Mouse (Mus musculus): ENCODE data around the gene Pou3f1.

Gene Pou3f1

DNA sequence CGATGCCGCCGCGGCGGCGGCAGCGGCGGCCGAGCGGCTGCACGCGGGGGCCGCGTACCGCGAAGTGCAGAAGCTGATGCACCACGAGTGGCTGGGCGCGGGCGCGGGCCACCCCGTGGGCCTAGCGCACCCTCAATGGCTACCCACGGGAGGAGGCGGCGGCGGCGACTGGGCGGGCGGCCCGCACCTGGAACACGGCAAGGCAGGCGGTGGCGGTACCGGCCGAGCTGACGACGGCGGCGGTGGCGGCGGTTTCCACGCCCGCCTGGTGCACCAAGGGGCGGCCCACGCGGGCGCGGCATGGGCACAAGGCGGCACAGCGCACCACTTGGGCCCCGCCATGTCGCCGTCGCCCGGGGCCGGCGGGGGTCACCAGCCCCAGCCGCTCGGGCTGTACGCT, 1.2 kb downstream of the Pou3f1 start:
- DNase-seq (ENCODE audit: low spot score): no peak

DNA sequence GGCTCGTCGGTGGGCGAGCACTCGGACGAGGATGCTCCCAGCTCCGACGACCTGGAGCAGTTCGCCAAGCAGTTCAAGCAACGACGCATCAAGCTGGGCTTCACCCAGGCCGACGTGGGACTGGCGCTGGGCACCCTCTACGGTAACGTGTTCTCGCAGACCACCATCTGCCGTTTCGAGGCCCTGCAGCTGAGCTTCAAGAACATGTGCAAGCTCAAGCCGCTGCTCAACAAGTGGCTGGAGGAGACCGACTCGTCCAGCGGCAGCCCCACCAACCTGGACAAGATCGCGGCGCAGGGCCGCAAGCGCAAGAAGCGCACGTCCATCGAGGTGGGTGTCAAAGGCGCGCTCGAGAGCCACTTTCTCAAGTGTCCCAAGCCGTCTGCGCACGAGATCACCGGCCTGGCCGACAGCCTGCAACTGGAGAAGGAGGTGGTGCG, 1.8 kb downstream of the Pou3f1 start:
- DNase-seq (ENCODE audit: low spot score): no peak

DNA sequence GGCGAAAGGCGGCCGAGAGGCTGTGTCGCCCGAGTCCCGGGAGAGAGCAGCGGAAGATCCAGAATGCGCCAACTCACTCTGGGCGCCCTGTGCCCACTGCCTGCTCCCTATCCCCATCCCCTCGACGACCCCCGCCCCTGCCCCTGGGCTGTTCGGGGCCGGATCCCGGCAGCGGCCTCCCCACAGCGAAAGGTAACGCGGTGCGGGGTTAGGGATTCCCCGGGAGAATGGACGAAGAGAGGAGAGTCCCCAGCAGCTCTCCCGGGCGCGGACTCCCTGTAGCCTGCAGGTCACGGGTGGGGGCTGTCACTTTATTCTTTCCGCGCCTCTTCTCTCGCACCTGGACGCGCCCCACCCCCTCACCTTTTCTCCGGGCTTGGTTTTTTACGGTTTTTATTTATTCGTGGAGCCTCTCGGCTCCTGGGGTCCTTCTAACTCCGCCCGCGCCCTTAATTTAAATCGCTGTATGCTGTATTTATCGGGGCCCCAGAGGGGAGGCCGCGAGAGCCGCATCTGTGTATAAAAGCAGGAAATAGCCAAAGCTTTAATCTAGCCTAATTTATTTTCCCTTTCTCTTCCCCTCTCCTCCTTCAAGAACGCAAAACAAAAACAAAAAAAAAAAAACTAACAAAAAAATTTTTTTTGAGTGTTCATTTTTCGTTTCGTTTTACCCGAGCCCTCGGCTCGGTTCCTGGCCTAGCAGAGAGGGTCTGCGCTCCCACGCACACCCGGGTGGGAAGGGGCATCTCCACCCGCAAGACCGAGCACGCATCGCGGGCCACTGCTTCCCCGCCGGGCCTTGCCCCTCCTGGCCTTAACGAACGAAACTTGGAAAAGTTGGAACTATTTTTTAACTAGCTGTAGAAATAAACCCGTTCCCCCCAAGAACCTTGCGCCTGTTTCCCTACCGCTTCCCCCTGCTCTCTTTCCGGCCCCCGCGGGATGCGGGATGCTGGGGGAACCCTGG, 2.9 kb downstream of the Pou3f1 start:
- DNase-seq (ENCODE audit: low spot score): no peak

DNA sequence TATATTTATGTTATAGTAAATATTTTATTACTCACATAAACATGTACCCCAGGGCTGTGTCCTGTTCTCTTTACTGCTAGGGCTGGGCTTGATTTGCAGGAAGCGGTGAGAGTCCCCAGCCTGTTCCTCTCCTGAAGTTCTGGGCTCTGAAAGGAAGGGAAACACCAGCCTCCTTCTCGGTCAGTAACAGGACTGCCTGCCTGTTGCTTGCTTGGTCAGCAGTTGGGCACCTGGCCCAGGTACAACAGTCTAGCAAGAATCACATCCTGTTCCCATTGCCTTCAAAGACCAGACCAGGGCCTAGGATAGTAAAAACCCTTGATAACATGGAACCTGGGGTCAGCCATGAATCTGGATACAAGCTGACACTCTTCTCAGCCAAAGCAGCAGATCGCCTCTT, 4.0 kb downstream of the Pou3f1 start:
- no peak for DNase-seq (ENCODE audit: low spot score)

DNA sequence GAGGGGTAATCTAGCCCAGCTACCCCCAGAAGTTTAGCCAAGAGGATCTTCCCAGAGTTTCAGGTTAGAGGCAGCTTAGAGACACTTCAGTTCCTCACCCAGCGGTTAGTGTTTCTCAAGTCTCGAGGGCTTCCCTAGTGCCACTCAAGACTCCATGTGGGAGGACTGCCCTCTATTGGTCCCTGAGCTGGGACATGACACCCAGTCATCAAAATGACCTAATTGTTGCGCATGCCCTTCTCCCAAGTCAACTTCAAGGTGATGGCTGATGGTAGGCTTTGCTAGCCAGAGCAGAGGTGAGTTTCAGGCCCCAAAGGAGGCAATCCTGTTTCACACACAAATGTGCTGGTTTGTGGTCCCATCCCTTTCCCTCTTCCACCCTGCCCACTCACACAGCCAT, 6.4 kb downstream of the Pou3f1 start:
- no peak for DNase-seq (ENCODE audit: low spot score)

DNA sequence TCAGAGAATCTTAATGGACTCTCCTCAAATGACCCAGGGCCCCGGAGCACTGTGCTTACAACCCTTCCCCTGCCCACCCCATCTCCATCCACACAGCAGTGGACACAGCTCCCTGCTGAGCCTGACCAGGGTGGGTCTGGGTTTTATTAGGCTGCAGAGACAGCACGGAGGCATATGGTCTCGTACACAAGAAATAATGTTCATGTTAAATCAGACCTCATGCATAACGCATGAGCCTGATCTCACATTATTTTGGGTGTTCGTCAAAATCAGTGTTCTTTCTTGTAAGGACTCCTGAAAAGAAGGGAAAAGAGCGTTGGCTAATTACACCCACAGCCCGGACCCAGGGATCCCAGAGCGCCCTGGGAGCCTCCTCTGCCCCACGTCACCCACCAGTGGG, 7.6 kb downstream of the Pou3f1 start:
- DNase-seq (ENCODE audit: low spot score): no peak

DNA sequence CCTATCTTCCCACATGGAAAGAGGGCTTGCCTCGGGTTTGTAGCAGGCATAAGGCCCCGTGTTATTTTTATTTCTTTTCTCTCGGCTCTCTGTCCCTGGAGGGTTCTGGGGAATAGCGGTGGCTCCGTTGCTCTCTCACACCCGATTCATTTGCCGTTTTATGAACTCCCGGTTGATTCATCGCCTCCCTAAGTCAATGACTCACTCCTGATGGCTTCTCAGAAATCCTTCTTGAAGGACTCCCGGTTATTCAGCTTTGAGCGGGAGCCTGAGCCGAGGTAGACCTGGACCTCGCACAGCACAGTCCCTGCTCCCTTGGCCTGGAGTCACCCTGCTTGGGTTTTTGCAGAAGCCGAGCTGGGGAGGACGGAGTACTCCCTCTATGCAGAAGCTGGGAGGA, 8.0 kb downstream of the Pou3f1 start:
- no peak for DNase-seq (ENCODE audit: low spot score)

DNA sequence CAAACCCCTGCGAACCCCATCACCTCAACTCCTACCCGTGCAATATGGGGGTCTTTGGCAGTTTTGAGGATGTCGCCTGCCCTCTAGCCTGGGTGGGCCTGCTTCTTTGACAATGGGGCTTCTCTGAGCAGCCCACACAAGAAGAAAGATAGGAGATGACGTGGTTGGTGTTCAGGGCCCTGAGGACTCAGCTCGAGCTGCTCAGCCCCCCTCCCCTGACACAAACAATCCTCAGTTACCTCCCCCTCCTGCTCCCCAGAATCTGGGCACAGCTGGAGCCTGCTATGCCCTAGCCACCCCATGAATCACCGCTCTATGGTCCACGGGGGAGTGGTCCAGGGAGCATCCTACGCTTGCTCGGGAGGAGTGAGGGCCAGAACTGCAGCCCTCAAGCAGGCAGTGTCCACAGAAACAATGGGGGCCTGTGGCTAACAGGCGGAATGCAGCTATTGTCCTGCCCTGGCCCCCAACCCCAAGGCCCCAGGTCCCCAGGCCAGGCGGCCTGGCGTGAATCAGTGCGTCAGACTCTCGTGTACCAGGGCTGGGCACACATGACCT, 10.9 kb downstream of the Pou3f1 start:
- no peak for DNase-seq (ENCODE audit: low spot score)

DNA sequence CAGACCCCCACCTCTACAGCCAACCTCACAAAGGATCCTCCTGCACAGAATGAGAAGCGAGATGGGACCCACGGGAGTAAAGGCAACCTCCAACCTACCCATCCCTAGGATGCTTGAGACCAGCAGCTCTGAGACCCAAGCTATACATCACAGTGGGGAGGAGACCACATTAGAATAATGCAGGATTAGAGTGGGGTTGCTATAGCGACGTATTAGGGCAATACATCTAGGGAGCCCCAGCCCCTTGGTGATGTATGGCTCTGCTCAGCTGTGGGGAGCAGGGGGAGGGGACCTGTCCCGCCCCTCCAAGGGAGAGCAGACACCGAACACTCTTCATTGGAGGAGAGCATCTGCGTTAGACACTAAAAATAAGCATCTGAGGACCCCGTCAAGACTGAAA, 11.5 kb downstream of the Pou3f1 start:
- DNase-seq (ENCODE audit: low spot score): no peak

DNA sequence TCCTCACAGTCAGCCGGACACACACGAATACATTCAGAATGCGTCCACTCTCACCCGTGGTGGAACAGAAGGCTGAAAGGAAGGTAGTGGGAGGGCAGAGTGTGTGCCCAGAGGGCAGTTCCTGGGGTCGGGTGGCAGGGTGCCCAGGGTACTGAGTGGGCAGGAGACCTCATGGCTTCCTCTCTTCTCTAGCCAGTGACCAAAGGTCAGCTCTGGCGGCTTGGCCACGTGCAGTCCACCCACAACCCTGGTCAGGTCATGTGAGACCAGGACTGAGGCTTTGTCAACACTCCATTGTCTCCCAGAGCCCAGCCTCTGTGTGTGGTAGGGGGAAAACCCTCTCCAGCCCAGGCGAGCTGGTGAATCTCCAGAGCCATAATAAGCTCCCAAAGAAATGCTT, 13.6 kb downstream of the Pou3f1 start:
- no peak for DNase-seq (ENCODE audit: low spot score)

DNA sequence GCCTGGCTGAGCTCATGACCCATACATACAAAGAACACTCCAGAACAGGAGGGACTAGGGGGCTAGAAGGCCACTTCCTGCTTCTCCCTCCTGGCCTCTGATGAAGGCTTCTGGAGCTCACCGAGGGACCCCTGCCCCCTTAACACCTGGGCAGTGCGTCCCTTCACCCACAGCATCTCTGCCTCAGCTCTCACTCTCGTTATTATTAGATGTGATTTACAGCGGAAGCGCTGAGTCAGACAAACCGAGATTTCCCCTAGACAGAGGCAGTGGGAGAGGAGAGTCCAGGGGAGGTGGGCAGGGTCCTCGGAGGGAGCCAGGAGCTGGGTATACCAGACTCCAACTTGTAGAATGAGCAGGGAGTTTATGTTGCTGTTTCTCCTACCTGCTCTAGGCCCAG, 15.0 kb downstream of the Pou3f1 start:
- DNase-seq (ENCODE audit: low spot score): no peak

DNA sequence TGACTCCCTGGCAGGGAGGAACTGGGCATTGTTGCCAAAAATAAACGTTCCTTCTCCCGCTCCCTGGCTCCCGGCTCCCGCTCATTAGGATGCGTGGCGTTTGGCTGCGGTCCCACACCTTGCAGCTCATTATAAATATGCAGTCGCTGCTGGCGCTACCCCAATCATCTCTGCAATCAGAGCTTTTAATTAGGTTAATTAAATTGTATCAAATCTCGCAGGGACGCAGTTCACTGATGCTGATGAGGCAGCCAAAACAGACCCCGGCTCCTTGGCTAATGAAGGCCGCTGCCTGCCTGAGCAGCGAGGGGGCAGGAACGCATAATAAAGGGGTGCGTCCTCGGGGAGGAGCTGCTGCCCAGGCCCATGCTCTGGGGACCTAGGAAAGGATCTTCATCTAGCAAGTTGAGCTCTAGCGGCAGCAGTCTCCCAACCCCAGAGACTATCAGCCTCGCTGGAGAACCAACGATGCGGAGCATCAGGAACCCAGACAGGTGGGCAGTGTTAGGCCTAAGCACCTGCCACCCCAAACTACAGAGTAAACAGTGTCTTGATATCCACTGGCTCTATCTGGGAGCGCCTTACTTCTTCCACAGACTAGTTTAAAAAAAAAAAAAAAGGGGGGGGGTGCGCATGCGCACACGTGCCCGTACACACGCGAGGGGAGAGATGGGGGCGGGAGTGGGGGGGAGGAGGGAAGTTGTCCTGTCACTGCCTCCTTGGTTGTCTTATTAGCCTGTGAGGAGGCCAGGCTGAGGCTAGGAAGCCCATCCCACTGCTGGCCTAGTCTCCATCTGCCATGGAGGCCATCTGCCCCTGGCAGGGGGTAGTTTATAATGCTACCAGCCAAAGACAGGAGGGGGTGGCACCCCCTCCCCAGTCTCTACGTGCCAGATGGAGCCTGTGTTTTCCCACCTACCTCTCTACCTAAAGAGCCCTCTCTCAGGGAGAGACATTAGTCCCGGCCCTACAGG, 16.0 kb downstream of the Pou3f1 start:
- no peak for DNase-seq (ENCODE audit: low spot score)

DNA sequence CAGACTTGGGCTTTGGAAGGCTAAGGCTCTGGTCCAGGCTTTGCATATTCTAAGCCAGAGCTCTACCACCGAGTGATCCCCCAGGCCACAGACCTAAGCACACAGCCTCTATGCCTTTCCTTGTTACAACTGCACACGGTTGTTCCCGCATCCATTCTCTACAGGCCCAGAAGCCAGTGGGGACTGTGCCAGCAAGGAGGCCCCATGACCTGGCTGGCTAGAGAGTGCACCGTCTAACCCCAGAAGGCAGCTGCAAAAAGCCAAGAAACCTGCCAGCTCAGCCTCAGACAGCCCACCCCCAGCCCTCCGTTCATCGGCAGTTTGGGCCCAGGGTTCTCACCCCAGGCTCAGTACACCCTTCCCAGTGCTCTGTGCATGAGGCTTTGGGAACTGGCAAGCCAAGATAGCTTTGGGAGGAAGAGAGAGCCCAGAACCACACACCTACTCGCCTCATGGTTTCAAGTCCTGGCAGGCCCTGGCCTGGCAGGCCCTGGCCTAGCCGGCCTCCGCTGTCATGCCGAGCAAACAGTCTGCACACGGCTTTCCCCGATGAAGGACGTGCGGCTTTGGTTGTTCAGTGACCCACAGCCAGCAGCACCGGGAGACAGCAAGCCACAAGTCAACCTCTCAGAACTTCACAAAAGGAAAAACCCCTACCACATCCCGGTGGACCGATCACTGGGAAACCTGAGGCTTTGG, 17.9 kb downstream of the Pou3f1 start:
- peak; percentile 19 for DNase-seq (ENCODE audit: low spot score)

DNA sequence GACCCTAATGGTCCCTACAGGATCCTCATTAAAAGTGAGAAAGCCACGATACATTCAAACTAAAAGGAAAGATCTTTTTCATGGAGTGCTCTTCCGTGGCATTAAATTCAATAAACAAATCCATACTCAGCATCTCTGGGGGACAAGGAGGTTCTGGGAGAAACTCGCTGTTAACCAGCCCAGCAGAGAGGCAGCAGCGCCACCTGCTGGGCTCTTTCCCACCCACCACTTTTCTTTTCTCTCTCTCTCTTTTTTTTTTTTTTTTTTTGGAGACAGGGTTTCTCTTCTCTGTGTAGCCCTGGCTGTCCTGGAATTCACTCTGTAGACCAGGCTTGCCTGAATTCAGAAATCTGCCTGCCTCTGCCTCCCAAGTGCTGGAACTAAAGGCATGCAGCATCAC, 18.4 kb downstream of the Pou3f1 start:
- peak; percentile 49 for DNase-seq (ENCODE audit: low spot score)

DNA sequence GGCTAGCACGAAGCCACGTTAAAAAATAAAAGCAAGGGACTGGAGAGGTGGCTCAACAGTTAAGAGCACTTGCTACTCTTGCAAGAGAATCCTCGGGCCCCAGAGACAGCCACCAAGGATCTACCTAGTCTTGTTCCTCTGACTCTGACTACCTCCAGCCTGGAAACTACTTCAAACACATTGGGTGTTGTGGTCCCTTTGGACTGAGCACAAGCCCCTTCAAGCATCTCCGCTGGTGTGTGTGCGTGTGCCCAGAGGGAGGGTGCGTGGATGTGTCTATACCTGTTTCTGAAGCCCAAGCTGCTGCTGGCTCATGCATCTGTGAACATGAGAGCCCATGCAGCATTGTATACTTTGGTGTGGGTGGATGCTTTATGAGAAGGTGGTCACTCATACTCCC, 19.4 kb downstream of the Pou3f1 start:
- no peak for DNase-seq (ENCODE audit: low spot score)

DNA sequence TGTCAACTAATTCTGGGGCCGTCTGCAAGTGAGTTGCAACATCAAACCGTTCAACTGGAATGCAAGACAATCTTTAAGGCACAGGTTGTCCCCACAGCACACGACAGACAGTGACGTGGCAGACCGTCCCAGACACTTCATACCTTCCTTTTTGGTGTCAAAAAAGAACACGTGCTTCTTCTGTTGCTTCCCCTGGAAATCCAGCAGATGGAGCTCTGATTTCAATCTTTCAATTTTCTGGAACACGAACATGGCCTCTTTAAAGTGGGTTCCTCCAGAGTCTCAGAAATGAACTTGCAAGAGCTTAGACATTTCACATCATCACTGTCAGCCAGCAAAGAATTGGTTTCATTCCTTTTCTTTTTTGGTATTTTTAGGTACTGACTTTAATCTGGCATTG, 25.7 kb downstream of the Pou3f1 start:
- DNase-seq (ENCODE audit: low spot score): no peak

DNA sequence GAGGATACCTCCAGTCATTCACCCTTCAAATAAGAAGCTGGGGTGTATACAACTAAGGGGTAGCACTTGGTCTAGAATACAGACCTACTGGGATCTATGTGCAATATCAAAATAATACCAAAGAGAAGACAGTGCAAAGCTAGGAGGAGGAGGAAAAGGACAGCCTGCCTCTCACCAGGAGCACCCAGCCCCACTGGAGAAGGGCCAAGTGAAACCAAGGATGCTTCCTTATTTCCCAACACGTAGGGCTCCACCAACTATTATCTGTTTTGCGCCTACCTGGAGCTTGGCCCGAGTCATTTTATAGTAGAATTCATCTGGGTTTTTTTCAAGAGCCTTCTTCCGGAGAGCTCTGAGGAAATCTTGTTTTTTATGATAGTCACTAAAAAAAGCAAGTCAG, 26.9 kb downstream of the Pou3f1 start:
- no peak for DNase-seq (ENCODE audit: low spot score)

DNA sequence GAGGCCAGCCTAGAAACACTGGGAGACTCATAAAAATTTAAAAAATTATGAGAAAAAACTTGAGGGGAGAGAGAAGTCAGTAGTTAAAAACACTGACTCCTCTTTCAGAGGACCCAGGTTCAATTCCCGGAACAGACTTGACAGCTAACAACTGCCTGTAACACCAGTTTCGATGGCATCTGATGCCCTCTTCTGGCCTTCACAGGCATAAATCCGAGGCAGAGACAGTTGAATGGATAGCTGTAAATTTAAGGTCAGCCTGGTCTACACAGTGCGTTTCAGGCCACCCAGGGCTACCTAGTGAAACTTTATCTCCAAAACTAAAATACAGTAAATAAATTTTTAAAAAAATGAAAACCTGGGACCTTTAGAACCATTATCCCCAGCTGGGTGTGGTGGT, 28.4 kb downstream of the Pou3f1 start:
- DNase-seq (ENCODE audit: low spot score): no peak

DNA sequence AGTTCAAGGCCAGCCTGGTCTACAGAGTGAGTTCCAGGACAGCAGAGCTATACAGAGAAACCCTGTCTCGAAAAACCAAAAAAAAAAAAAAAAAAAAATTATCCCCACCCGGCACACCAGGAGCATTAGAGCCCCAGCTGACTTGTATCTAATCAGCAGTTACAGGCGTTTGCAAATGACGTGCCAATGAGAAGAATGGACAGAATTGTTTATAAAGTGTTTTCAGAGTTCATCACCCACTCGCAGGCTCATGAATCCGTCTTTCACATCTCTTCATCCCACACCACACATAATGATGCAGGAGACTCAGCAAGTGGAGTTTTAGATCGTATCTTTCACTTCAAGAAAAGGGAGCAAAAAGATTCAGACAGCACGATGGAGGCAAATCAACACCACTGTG, 28.8 kb downstream of the Pou3f1 start:
- DNase-seq (ENCODE audit: low spot score): no peak

DNA sequence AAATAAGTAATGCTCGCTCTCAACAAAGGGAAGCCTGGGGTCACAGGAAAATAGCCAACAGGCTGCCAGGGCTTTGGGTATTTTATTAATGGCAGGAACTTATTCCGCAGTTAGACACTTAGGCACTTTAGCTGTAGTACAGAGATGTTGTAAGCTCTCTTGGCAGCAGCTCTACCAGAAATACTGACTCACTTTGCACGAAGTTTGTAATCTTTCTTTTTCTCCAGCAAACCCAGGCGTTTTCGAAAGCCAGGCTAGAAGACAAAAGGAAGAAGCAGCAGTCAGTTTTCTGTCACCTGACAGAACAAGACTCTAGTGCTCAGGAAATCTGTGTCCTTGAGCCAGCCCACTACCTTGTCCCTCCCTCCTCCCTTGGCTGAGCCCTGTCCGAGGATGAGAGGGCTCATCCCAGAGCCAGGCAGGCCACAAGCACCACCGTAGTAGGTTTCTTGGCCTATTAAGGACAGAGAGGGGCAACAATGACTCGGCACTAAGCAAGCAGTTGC, 29.3 kb downstream of the Pou3f1 start:
- no peak for DNase-seq (ENCODE audit: low spot score)

DNA sequence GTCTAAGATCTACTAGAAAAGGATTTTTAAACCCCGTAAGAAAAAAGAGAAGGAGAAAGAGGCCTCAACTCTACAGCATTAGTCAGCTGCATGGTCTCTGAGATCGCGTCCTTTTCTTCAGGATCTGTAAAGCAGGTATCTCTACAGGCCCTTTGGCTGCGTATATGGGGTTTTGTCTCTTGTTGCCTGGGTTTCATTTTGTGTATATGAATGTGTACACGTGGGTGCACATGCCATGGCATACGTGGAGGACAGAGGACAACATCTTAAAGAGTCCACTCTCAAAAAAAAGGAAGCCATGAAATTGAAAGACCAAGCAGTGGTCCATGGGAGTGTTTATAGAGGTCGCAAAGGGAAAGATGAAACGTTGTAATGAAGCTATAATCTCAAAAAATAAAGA, 34.8 kb downstream of the Pou3f1 start:
- DNase-seq (ENCODE audit: low spot score): no peak

DNA sequence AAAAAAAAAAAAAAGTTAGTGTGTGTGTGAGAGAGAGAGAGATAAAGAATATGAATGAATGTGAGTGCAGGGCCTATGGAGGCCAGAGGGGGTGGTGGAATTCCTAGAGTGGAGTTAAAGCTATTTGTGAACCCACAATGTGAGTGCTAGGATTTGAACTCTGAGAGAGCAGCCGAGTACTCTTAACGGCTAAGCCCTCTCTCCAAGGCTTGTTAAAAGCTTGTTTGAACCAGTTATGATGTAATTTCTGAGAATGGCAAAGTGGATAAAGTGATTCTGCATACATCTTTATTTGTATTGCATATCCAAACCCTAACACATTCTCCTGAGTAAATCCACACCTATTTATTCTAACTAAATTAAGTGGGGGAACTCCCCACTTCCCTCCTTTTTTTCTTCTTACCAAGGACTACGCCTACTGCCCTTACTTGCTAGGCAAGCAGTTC, 35.8 kb downstream of the Pou3f1 start:
- DNase-seq (ENCODE audit: low spot score): no peak
